Mouse (Mus musculus) Patski (cell line): Measurements from ENCODE around the gene Cog4. TPM values are rescaled to one million over a fixed set of nuclear protein-coding genes. Genes with fewer than 3 reads are reported as not detected.
"Not testable (repeated sequence)": the region's sequence is repeated elsewhere in the genome, so short reads cannot be mapped to it uniquely, and the experiment has no call there.

Source experiments
- ATAC-seq: fragments of 100-300 bp; one replicate; pipeline ENCODE4 v1.8.0; 2021
- CTCF ChIA-PET: fragments of 350-600 bp; sonication (Branson Sonifier 250); formaldehyde crosslinking; loops from one replicate; lab custom pipeline; 2022; ENCODE audit warnings: inconsistent platforms; lab: Charles Lee
- POLR2A ChIA-PET: fragments of 350-600 bp; sonication (Branson Sonifier 250); formaldehyde crosslinking; loops from one replicate; lab custom pipeline; 2022; ENCODE audit warnings: antibody characterized with exemption, inconsistent platforms; lab: Charles Lee
- DNase-seq: peaks from one replicate; pipeline ENCODE4 v3.0.0-alpha.2; 2011; ENCODE audit warnings: low read depth, low spot score
- H3K27me3 ChIP-seq: fragments of 371-371 bp; one replicate; pipeline ENCODE4 v1.5.1; 2021
- CTCF ChIP-seq: fragments of 100-300 bp; IDR thresholded peaks from one replicate; pipeline ENCODE4 v1.5.1; 2021
- in situ Hi-C: fragments of 300-500 bp; cut with MboI; formaldehyde crosslinking; loops from 3 replicates; pipeline ENCODE4 v1.11.1; 2018; ENCODE audit warnings: low pct_unique_long_range_greater_than_20kb, mixed read lengths
- polyA plus RNA-seq: library from polyadenylated mRNA; unstranded; gene quantifications from one replicate; pipeline ENCODE4 v1.2.3, GENCODE M21; 2021

The Cog4 gene
- polyA plus RNA-seq, 1 experiment from 2014 or later, result 95.9 TPM

DNA sequence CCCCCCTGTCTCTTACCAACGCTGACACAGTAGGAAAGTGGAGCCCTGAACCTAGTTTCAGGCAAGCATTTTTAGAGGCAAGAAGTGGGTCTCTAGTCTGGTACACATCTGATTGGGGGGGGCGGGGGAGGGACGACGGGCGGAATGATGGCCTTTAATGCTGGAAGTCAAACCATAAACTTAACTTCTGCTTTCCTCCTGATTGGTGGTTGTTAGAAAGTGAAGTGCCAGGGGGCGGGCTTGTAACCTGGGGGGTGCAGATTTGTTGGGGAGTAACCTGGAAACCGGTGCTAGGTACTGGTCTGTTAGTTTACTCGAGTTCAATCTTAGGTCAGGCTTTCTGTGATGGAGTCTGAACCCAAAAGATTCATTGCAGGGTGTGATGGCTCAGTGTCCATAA, 72.1 kb downstream of the Cog4 start:
- no peak for ATAC-seq
- no peak for DNase-seq
- CTCF ChIA-PET, result interaction anchor here (1.0 to 1.4 kb wide), 5 partner anchors 17 to 115 kb away, joined by 3 to 5 read pairs (median 3); partner anchors contain the start of gene Aars
- no peak for TF ChIP-seq CTCF
- POLR2A ChIA-PET, result interaction anchor here (0.6 to 1.2 kb wide), 2 partner anchors 34 to 79 kb away, joined by 3 to 4 read pairs; partner anchors contain the start of gene Ddx19a
- in situ Hi-C loops, result no loop called here
- no peaks in the 10 kb centered on the region for H3K27me3 ChIP-seq

DNA sequence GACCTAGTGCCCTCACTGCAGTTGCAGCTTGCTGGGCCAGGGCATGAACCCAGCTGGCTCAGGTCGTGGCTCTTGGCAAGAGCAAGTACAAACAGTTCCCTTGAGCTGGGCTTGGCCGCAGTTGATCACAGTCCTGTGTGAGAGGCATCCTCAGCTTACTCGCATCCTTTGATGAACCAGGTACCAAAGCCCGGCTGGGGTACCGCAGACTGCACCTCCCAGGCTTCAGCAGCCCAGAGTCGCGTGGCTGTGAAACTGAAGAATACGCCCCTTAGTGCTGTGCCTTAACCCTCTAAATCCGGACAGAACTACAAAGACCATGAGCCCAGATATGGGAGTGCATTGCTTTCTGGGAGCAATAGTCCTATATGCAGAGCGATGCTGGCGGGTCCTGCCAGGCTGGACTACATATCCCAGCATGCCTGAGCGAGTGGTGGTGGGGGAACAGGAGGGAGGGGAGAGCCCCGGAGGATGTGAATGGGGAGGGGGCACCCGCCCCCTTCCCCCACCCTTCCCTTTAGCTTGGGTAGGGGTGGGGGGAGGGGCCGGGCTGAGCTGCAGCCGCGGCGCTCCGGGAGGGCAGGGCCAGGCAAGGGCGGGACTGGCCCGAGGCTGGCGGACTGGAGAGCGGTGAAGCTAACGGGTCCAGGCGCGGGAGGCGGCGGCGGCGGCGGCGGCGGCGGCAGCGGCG, 73.1 kb downstream of the Cog4 start, which contains the start of gene St3gal2:
TSS of gene St3gal2 (plus strand) at position 582 of the 691 bp plus-strand sequence.
- peak; percentile 73 for ATAC-seq
- no peak for TF ChIP-seq CTCF
- H3K27me3 ChIP-seq, result no peaks in the 10 kb centered on the region
- ChIA-PET POLR2A (interaction anchor here (1.2 kb wide), 1 partner anchor 78 kb away, joined by 4 read pairs; the partner anchor contains the start of gene Ddx19a), CTCF (no interaction called here)
- in situ Hi-C loops, result no loop called here
- peak; percentile 75 for DNase-seq

DNA sequence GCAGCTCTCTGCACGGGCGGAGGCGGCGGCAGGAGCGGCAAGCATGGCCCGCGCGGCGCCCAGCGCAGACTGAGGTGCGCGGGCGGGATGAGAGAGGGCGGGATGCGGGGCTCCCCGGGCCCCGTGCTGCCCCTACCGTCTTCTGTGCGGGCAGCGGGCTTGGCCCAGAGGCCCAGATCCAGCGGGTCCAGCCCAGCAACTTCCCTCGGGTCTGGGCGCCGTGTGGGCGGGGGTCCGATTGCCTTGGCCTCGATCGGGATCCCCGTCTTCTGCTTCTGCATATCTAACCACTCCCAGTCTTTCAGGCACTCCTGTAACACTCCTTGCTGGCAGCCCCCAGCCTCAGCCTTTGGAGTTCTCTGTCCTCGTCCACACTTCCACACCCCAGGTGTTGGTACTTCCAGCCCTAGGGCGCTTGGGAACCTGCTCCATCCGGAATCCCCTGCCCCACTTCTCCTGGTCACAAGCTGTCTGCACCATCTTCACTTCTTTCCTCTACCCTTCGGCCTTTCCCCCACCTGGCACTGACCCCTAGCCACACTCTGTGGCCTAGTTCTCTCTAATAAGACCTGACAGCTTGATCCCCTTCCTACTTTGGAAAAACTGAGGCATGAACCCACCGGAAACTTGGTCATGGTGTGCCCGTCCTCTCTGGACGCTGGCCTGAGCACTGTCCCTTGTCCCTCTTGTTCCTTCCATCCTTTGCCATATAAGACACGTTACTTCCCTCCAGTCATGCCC, 73.8 kb downstream of the Cog4 start:
- DNase-seq (no peak), ATAC-seq (peak; percentile 6)
- in situ Hi-C loops, result no loop called here
- ChIA-PET CTCF (no interaction called here), POLR2A (no interaction called here)
- H3K27me3 ChIP-seq, result no peaks in the 10 kb centered on the region
- no peak for TF ChIP-seq CTCF

DNA sequence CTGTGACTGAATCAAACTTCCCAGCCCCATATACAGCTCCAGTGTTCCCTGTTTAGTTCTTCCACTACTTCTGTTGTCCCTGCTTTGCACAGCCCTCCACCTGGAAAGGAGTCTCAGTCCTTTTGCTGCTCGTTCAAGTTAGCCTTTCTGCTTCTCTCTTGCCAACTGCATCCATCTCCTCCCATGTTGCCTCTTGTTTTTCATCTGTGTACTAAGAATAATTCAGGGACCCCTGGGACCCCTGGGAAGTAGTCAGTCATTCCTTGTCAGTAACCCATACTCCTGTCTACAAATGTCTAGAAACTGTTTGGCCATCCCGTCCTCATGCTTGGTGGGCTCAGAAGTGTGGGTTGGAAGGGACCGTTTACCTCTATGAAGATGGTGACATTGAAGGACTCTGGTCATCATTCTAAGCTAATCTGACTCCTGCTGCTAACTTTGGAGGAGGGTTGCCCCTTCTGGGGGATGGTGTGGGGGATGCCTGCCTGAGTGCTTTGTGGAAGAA, 74.4 kb downstream of the Cog4 start:
- DNase-seq, result no peak
- CTCF ChIA-PET, result no interaction called here

DNA sequence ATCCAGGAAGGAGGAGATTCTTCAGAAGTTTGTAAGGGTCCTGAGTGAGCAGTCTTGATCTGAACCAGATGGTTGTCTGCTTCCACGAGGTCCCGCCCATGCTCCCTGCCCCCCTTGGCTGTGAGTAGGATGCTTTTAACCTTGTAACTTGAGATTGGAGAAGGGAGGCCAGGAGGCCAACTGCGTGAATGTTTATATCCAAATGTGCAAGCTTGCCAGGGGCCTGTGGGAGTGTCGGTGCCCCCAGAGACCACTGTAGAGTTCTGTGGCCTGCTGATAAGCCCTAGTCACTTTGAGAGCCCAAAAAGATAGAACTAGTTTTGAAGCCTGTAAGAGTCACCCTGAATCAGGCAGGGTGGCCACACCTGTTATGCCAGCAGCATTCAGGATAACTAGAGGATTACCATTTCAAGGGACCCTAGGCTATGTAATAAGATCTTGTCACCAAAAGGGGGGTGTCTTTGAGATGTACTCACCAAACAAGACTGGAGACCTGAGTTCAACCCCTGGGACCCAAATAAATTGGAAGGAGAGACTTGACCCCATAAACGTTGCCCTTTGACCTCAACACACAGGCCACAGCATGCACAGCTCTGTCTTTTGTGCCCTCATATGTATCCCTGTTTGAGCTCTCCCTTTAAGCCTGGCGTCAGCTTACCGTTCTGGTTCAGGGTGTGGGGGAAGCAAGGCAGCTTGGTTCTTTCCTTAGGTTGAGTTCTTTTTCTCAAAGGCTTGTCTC, 75.3 kb downstream of the Cog4 start:
- ATAC-seq, result no peak
- TF ChIP-seq CTCF, result no peak
- in situ Hi-C loops, result no loop called here
- H3K27me3 ChIP-seq, result no peaks in the 10 kb centered on the region
- POLR2A ChIA-PET, result no interaction called here
- CTCF ChIA-PET, result no interaction called here
- DNase-seq, result no peak

More for the DNA sequence above, 74.4 kb downstream of the Cog4 start:
- POLR2A ChIA-PET, result no interaction called here
- no peak for ATAC-seq
- in situ Hi-C loops, result no loop called here
- no peak for TF ChIP-seq CTCF
- no peaks in the 10 kb centered on the region for H3K27me3 ChIP-seq

DNA sequence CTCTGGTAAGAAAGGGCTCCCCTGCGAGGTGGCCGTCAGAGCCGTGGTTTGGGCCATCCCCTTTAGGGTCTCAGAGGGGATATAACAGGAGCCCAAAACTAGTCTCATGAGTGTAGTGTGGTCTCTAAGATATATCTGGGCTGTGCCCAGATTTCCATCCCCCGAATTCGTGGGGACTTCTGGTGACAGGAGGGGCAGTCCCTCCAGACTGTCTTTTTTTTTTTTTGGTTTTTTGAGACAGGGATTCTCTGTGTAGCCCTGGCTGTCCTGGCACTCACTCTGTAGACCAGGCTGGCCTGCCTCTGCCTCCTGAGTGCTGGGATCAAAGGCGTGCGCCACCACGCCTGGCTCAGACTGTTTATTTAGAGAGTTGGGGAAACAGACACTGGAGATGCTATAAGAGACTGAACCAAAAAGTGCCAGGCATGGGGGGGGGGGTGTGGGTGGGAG, 79.3 kb downstream of the Cog4 start:
- no peak for DNase-seq
- CTCF ChIA-PET, result no interaction called here
- POLR2A ChIA-PET, result no interaction called here
- in situ Hi-C loops, result no loop called here
- H3K27me3 ChIP-seq, result no peaks in the 10 kb centered on the region
- no peak for TF ChIP-seq CTCF
- ATAC-seq, result no peak

DNA sequence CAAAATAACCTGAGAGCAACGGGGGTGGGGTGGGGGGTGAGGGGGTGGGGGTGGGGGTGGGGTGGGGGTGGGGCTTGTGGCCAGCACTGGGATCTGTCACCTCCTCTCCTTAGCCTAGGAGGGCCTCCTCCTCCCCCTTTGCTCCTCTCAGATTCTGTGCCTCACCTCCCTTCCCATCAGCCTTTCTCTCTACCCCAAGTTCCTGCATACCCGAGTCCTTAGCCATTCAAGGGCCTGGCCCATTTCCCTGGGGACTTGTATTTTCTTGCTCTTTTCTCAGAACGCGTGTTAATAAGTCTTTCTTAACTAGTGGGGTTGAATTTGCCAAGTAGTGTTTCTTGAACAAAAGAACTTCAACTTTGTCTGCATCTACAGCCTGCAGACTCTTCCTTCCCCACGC, 80.3 kb downstream of the Cog4 start:
- ATAC-seq, result no peak
- TF ChIP-seq CTCF, result no peak
- in situ Hi-C loops, result no loop called here
- H3K27me3 ChIP-seq, result no peaks in the 10 kb centered on the region
- ChIA-PET CTCF (no interaction called here), POLR2A (no interaction called here)
- no peak for DNase-seq

DNA sequence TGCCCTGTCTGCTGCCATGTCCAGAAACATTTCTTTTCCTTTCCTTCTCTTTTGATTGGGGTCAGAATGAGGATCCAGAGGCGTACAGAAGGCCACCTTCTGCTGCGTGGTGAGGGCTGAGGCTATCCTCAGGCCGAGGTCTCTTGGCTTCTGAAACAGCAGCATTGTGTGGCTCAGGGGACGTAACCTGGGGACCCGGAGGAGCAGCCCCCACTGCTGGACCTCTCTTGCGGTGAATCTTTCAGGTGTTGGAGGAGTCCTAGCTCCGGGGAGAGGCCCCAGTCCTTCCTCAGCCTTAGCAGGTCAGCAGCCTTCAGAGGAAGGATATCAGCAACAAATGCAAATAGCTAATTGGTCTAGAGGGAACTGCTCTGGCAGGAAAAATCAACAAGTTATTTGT, 82.0 kb downstream of the Cog4 start:
- no peak for ATAC-seq
- no peaks in the 10 kb centered on the region for H3K27me3 ChIP-seq
- no peak for DNase-seq
- ChIA-PET POLR2A (interaction anchor here (0.7 to 1.2 kb wide), 2 partner anchors 13 to 72 kb away, joined by 3 to 4 read pairs; no protein-coding TSS in a partner anchor), CTCF (no interaction called here)
- no peak for TF ChIP-seq CTCF
- in situ Hi-C loops, result no loop called here

DNA sequence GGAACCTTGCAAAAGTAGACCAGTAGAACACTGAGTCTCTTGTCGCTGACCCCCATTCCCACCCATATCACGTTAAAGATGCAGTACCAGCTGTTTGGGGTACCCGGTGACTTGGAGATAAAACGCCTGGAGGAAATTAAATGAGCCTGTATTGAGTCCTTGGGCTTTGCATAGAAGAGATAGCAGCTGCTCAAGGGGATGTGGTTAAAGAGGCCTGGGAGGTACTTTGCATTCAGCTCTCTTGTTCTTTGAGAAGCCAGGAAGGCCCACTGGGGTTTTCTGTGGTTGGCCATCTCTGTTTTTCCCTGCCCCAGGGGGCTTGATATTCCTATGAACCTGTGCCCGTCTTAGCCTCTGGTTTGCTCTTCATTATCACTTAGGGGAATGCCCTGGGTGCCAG, 82.7 kb downstream of the Cog4 start:
- in situ Hi-C loops, result no loop called here
- POLR2A ChIA-PET, result interaction anchor here (0.7 kb wide), 1 partner anchor 18 kb away, joined by 9 read pairs; no protein-coding TSS in a partner anchor
- CTCF ChIA-PET, result no interaction called here
- no peaks in the 10 kb centered on the region for H3K27me3 ChIP-seq
- ATAC-seq (no peak), DNase-seq (no peak)
- TF ChIP-seq CTCF, result no peak

DNA sequence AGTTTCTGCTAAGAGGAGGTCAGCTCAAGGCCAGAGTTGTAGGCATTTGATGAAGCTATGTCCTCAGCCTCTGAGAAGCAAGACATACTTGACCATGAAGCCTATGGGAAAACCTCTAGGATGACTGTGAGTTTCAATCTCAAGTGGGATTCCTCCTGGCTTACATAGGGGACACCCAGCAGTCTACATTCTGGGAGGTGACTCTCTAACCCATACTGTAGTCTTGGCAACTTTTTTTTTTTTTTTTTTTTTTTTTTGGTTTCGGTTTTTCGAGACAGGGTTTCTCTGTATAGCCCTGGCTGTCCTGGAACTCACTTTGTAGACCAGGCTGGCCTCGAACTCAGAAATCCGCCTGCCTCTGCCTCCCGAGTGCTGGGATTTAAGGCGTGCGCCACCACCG, 83.3 kb downstream of the Cog4 start:
- DNase-seq, H3K27me3 ChIP-seq, ATAC-seq, CTCF ChIA-PET, in situ Hi-C loops: not testable (repeated sequence)
- POLR2A ChIA-PET, result interaction anchor here (0.7 kb wide), 1 partner anchor 17 kb away, joined by 9 read pairs; no protein-coding TSS in a partner anchor
